Mouse (Mus musculus): ENCODE data around the gene Papss2.

DNA sequence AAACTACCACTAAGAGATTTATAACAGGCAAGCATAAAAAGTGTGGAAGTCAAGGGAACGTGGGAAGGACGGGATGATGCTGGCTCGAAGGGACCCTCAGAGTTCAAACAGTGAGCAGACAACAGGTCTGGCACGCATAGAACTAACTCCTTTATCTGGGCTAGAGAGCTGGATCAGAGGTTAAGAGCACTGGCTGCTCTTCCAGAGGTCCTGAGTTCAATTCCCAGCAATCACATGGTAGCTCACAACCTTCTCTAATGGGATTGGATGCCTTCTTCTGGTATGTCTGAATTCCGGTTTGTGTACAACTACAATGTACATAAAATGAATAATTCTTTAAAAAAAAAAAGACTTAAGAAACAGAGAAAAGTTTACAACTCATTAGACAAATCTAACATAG lies 87.5 kb downstream of the Papss2 start:
- TF ChIP-seq CTCF (IDR thresholded peaks at IDR 0.05; ENCODE audit: low read depth, low read length) (no peak), POLR2A (IDR thresholded peaks at IDR 0.05; ENCODE audit: insufficient read depth, low read length) (no peak), EP300 (IDR thresholded peaks at IDR 0.05; ENCODE audit: insufficient read depth, low read depth, low read length) (no peak)

Data from ES-Bruce4 (cell line).